Comparison of ENCODE assay signal across 12 mouse cellular contexts in genomic region chr11:75409679-75410575, GRCm38 (mm10). TPM values are rescaled to one million over a fixed set of nuclear protein-coding genes. Genes with fewer than 3 reads are reported as not detected.
DNase-seq lines count a peak whose midpoint lies in the region; TF ChIP-seq lines count a peak whose summit lies in the region.
"Had no signal": no experiment of that assay in that cellular context is flagged by ENCODE, and none has a peak within 500 bp of the region (broad histone marks: within the 10 kb centered on the region; RNA-seq: fewer than 3 reads in every experiment).

No protein-coding gene starts in this region.

- no peaks in the 10 kb centered on the region for H3K27me3 ChIP-seq in heart, embryonic 10.5 days (ENCODE audit: insufficient read depth, poor library complexity, severe bottlenecking)
- H3K27me3 ChIP-seq in heart, adult 2 months (ENCODE audit: control insufficient read depth, insufficient read depth, low read length), result no peaks in the 10 kb centered on the region
- no peaks in the 10 kb centered on the region for H3K27me3 ChIP-seq in splenic B cell, adult 2 months (ENCODE audit: control insufficient read depth, insufficient read depth, low read length, poor library complexity, severe bottlenecking)
- no peaks in the 10 kb centered on the region for H3K27me3 ChIP-seq in midbrain, embryonic 10.5 days (ENCODE audit: low read depth, poor library complexity, severe bottlenecking)

- no peaks in the 10 kb centered on the region for H3K79me2 ChIP-seq in heart, adult 2 months (replicated peaks; ENCODE audit: control insufficient read depth, insufficient read depth, low read length)

- H3K4me1 ChIP-seq in heart, embryonic 10.5 days, result peaks cover 5% of the 10 kb centered on the region
- H3K4me1 ChIP-seq in heart, adult 2 months (ENCODE audit: control insufficient read depth, insufficient read depth, low read length), result no peaks in the 10 kb centered on the region
- H3K4me1 ChIP-seq in midbrain, embryonic 10.5 days, result peaks cover 4% of the 10 kb centered on the region; the same call in 1 of the 2 replicates

- 72% methylated on average over 17 of the region's 17 CpGs for WGBS in heart, embryonic 10.5 days
- 64% methylated on average over 17 of the region's 17 CpGs for WGBS in heart, adult 2 months
- WGBS in midbrain, embryonic 10.5 days, result 83% methylated on average over 17 of the region's 17 CpGs

- peaks cover 57% of the 10 kb centered on the region for H3K36me3 ChIP-seq in heart, embryonic 10.5 days
- H3K36me3 ChIP-seq in heart, adult 2 months (ENCODE audit: control insufficient read depth, insufficient read depth, low read length), result no peaks in the 10 kb centered on the region
- no peaks in the 10 kb centered on the region for H3K36me3 ChIP-seq in splenic B cell, adult 2 months (ENCODE audit: control insufficient read depth, insufficient read depth, low read length, poor library complexity, severe bottlenecking)
- H3K36me3 ChIP-seq in midbrain, embryonic 10.5 days, result 0 out of 2 replicates have a peak, but pooled peaks cover 4% of the 10 kb centered on the region

- peak; percentile 66 for DNase-seq in heart, embryonic 10.5 days (ENCODE audit: low spot score)
- no peak for DNase-seq in heart, adult 2 months
- DNase-seq in CD4-positive, CD25-positive, alpha-beta regulatory T cell, adult 2 months (ENCODE audit: low read depth, low spot score), result peak; percentile 49
- DNase-seq in kidney, adult 9 months, result peak; percentile 42
- DNase-seq in splenic B cell, adult 2 months (ENCODE audit: low read depth, low spot score), result peak; percentile 58
- no peak for DNase-seq in adrenal gland, postnatal 25 days
- DNase-seq in layer of hippocampus, postnatal 25 days (ENCODE audit: extremely low spot score in 1 of 2, low spot score in 1 of 2), result no peak
- DNase-seq in midbrain, embryonic 10.5 days (ENCODE audit: low spot score), result no peak
- DNase-seq: cerebellum, postnatal 36 days; lung, adult 2 months had no signal

- H3K9me3 ChIP-seq in heart, embryonic 10.5 days, result no peaks in the 10 kb centered on the region
- no peaks in the 10 kb centered on the region for H3K9me3 ChIP-seq in midbrain, embryonic 10.5 days (replicated peaks)

- TF ChIP-seq EP300 in heart, adult 2 months (IDR thresholded peaks at IDR 0.05; ENCODE audit: insufficient read depth, low read depth, low read length), result no peak

- H3K9ac ChIP-seq in heart, adult 2 months (ENCODE audit: low read depth, low read length), result no peak overlapping the region

- no peak overlapping the region for H3K27ac ChIP-seq in heart, embryonic 10.5 days
- no peak overlapping the region for H3K27ac ChIP-seq in heart, adult 2 months
- H3K27ac ChIP-seq in midbrain, embryonic 10.5 days (replicated peaks), result no peak overlapping the region

- TF ChIP-seq CTCF in heart, adult 2 months (IDR thresholded peaks at IDR 0.05), result no peak

- TF ChIP-seq POLR2A in heart, adult 2 months (IDR thresholded peaks at IDR 0.05; ENCODE audit: insufficient read depth, low read depth, low read length), result no peak

- intact Hi-C loops in heart, adult 2 months (cut with DNase I), result loop anchor here (10.0 kb wide), 1 partner anchor 215 kb away; the partner anchor contains the start of genes Dph1 and Rtn4rl1

- H3K4me3 ChIP-seq in heart, embryonic 10.5 days, result no peak overlapping the region
- H3K4me3 ChIP-seq in heart, adult 2 months, result no peak overlapping the region
- H3K4me3 ChIP-seq in midbrain, embryonic 10.5 days, result no peak overlapping the region
- H3K4me3 ChIP-seq: erythroblast, embryonic 14.5 days had no signal

RNA-seq across cellular contexts. Expression of gene Serpinf1, which starts 12.6 kb away (rescaled TPM):
- 53.6 and 168 TPM in 2 replicates for polyA plus RNA-seq in heart, embryonic 10.5 days (2016; fragmentation: Nextera tagmentation; extraction: Ambion mirVana)
- total RNA-seq in heart, adult 2 months (2021), result 10 to 100 TPM; 17.4 to 28.5 TPM
- polyA plus RNA-seq in heart, adult 2 months (2012; rRNA removed), result 84.5 and 96.1 TPM in 2 replicates
- 12.4 and 23.9 TPM in 2 replicates for total RNA-seq in adrenal gland, postnatal 25 days (2021)
- 10 to 100 TPM; 16.0 to 16.8 TPM for total RNA-seq in layer of hippocampus, postnatal 25 days (2021)
- polyA plus RNA-seq in midbrain, embryonic 10.5 days (2016; fragmentation: Nextera tagmentation; extraction: Ambion mirVana), result 69.6 and 70.2 TPM in 2 replicates

RNA-seq across cellular contexts. Expression of gene Serpinf2, which starts 29.5 kb away (rescaled TPM):
- 3.6 and 98.2 TPM in 2 replicates for polyA plus RNA-seq in heart, embryonic 10.5 days (2016; fragmentation: Nextera tagmentation; extraction: Ambion mirVana)
- total RNA-seq in heart, adult 2 months (2021), result not detected
- polyA plus RNA-seq in heart, adult 2 months (2012; rRNA removed), result 0.18 and 0.61 TPM in 2 replicates
- total RNA-seq in adrenal gland, postnatal 25 days (2021), result 7.7 TPM in 1 of 2 replicates, not detected in the other
- under 1 TPM; 0.39 to 0.59 TPM for total RNA-seq in layer of hippocampus, postnatal 25 days (2021)
- polyA plus RNA-seq in midbrain, embryonic 10.5 days (2016; fragmentation: Nextera tagmentation; extraction: Ambion mirVana), result not detected in 2 replicates
- total RNA-seq: left cerebral cortex, postnatal 25 days had no signal

RNA-seq across cellular contexts. Expression of gene Wdr81, which starts 44.6 kb away (rescaled TPM):
- 6.9 and 7.6 TPM in 2 replicates for polyA plus RNA-seq in heart, embryonic 10.5 days (2016; fragmentation: Nextera tagmentation; extraction: Ambion mirVana)
- total RNA-seq in heart, adult 2 months (2021), result 1 to 10 TPM; 7.0 to 8.3 TPM
- polyA plus RNA-seq in heart, adult 2 months (2012; rRNA removed), result 6.6 and 9.6 TPM in 2 replicates
- 21.9 and 23.5 TPM in 2 replicates for total RNA-seq in adrenal gland, postnatal 25 days (2021)
- 10 to 100 TPM; 21.9 to 22.7 TPM for total RNA-seq in layer of hippocampus, postnatal 25 days (2021)
- polyA plus RNA-seq in midbrain, embryonic 10.5 days (2016; fragmentation: Nextera tagmentation; extraction: Ambion mirVana), result 5.7 and 7.5 TPM in 2 replicates

RNA-seq across cellular contexts. Expression of gene Tlcd2, which starts 51.6 kb away (rescaled TPM):
- 12.8 and 21.3 TPM in 2 replicates for polyA plus RNA-seq in heart, embryonic 10.5 days (2016; fragmentation: Nextera tagmentation; extraction: Ambion mirVana)
- total RNA-seq in heart, adult 2 months (2021), result 1 to 10 TPM; 3.7 to 4.6 TPM
- 10.3 and 14.3 TPM in 2 replicates for polyA plus RNA-seq in heart, adult 2 months (2012; rRNA removed)
- 16.2 and 16.8 TPM in 2 replicates for total RNA-seq in adrenal gland, postnatal 25 days (2021)
- total RNA-seq in layer of hippocampus, postnatal 25 days (2021), result under 1 TPM; 0.59 to 0.87 TPM
- 10.2 and 10.6 TPM in 2 replicates for polyA plus RNA-seq in midbrain, embryonic 10.5 days (2016; fragmentation: Nextera tagmentation; extraction: Ambion mirVana)

Comparison
In these comparisons a context has a peak if more than half of its experiments do, and no peak if none do; other contexts are left out.
1. DNase-seq: peak in heart, embryonic 10.5 days (single experiment), CD4-positive, CD25-positive, alpha-beta regulatory T cell, adult 2 months (single experiment), kidney, adult 9 months (single experiment) and splenic B cell, adult 2 months (single experiment); none in heart, adult 2 months (0 of 2), adrenal gland, postnatal 25 days (single experiment), layer of hippocampus, postnatal 25 days (0 of 2) and midbrain, embryonic 10.5 days (single experiment).